In the genomic region with DNA sequence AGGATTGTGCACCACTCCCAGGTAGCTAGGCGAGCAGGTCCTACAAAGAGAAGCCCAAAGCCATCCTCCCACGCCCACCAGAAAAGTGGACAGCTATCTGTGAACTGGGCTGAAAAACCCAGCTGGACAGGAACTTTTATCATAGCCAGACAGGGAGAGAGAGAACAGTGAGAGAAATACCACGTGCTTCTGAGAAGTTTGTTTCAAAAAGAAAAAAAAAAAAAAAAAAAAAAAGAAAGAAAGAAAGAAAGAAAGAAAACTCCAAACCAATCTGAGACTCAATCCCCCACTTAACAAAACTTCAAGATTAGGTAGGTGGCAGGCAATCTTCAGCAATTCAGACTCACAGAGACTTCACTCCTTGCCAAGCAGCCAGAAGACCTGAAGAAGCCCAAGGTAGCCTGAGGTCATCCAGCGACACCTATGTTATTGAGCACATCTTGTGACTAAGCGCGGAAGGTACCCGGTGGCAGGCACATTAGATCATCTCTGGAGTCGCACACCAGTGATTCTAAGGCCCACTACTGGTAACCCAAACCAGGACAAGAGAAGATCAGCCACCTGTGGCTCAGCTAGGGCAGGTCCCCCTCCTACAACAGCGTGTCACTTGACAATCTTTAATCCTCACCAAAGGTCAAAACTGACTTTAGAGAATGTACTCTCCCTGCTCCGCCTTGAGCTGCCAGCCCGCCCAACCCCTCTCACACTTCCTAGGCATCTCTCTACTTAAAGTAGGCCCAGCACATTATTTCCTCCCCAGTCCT, we compare ENCODE assay signal across 8 mouse cellular contexts.
DNase-seq lines count a peak whose midpoint lies in the region; ATAC-seq and TF ChIP-seq lines count a peak whose summit lies in the region.

No protein-coding gene starts in this region.

- 42% methylated on average over 11 of the region's 11 CpGs for WGBS in kidney, postnatal 0 days
- WGBS in embryonic facial prominence, embryonic 12.5 days = 39% methylated on average over 11 of the region's 11 CpGs
- 51% methylated on average over 11 of the region's 11 CpGs for WGBS in intestine, embryonic 16.5 days
- WGBS in neural tube, embryonic 15.5 days = 55% methylated on average over 11 of the region's 11 CpGs

- H3K27me3 ChIP-seq in kidney, postnatal 0 days (ENCODE audit: insufficient read depth, low read length) = no peaks in the 10 kb centered on the region
- H3K27me3 ChIP-seq in embryonic facial prominence, embryonic 12.5 days = no peaks in the 10 kb centered on the region
- no peaks in the 10 kb centered on the region for H3K27me3 ChIP-seq in intestine, embryonic 16.5 days (replicated peaks; ENCODE audit: control insufficient read depth, insufficient read depth, low read length)
- H3K27me3 ChIP-seq in neural tube, embryonic 15.5 days (replicated peaks) = no peaks in the 10 kb centered on the region

- no peak for DNase-seq in kidney, postnatal 0 days (ENCODE audit: low spot score)
- DNase-seq in kidney, postnatal 14 days = no peak
- no peak for DNase-seq in MN1 (ENCODE audit: low spot score)
- no peak for DNase-seq in Muller cell, postnatal 12 days (ENCODE audit: inconsistent ontology term)

- no peaks in the 10 kb centered on the region for H3K9me3 ChIP-seq in kidney, postnatal 0 days (replicated peaks; ENCODE audit: low read length)
- H3K9me3 ChIP-seq in embryonic facial prominence, embryonic 12.5 days = no peaks in the 10 kb centered on the region
- H3K9me3 ChIP-seq in intestine, embryonic 16.5 days (ENCODE audit: control insufficient read depth, low read length) = no peaks in the 10 kb centered on the region
- H3K9me3 ChIP-seq in neural tube, embryonic 15.5 days (replicated peaks) = no peaks in the 10 kb centered on the region

- no peak overlapping the region for H3K4me3 ChIP-seq in kidney, postnatal 0 days (replicated peaks; ENCODE audit: low read depth, low read length)
- H3K4me3 ChIP-seq in embryonic facial prominence, embryonic 12.5 days = peak overlapping the region; percentile 95
- peak overlapping the region; percentile 81 for H3K4me3 ChIP-seq in intestine, embryonic 16.5 days (ENCODE audit: low read length)
- H3K4me3 ChIP-seq in neural tube, embryonic 15.5 days (replicated peaks) = peak overlapping the region; percentile 83

- H3K4me2 ChIP-seq in kidney, postnatal 0 days (ENCODE audit: low read length) = peak overlapping the region; percentile 90
- peak overlapping the region; percentile 80 for H3K4me2 ChIP-seq in embryonic facial prominence, embryonic 12.5 days (replicated peaks)
- peak overlapping the region; percentile 82 for H3K4me2 ChIP-seq in intestine, embryonic 16.5 days (ENCODE audit: low read depth, low read length)
- H3K4me2 ChIP-seq in neural tube, embryonic 15.5 days = peak overlapping the region; percentile 77

- no peak for ATAC-seq in kidney, postnatal 0 days (replicated peaks; ENCODE audit: low FRiP score, low read depth)
- ATAC-seq in embryonic facial prominence, embryonic 12.5 days (ENCODE audit: insufficient number of reproducible peaks, insufficient read depth, low FRiP score, low TSS enrichment) = no peak
- no peak for ATAC-seq in intestine, embryonic 16.5 days
- no peak for ATAC-seq in neural tube, embryonic 15.5 days (ENCODE audit: low FRiP score)
- ATAC-seq in inflammation-experienced regulatory T-cells, adult 6 months = no peak

- no peak overlapping the region for H3K27ac ChIP-seq in kidney, postnatal 0 days
- peak overlapping the region; percentile 90; the same call in 1 of the 2 replicates for H3K27ac ChIP-seq in embryonic facial prominence, embryonic 12.5 days
- peak overlapping the region; percentile 96 for H3K27ac ChIP-seq in intestine, embryonic 16.5 days (ENCODE audit: low read length)
- peak overlapping the region; percentile 89 for H3K27ac ChIP-seq in neural tube, embryonic 15.5 days (replicated peaks)

- no peaks in the 10 kb centered on the region for H3K36me3 ChIP-seq in kidney, postnatal 0 days (ENCODE audit: insufficient read depth, low read length)
- H3K36me3 ChIP-seq in embryonic facial prominence, embryonic 12.5 days = no peaks in the 10 kb centered on the region
- H3K36me3 ChIP-seq in intestine, embryonic 16.5 days (ENCODE audit: control insufficient read depth, insufficient read depth, low read length) = no peaks in the 10 kb centered on the region
- H3K36me3 ChIP-seq in neural tube, embryonic 15.5 days = no peaks in the 10 kb centered on the region

- no peak overlapping the region for H3K9ac ChIP-seq in kidney, postnatal 0 days (ENCODE audit: low read depth, low read length)
- H3K9ac ChIP-seq in embryonic facial prominence, embryonic 12.5 days = peak overlapping the region; percentile 72; the same call in 1 of the 2 replicates
- peak overlapping the region; percentile 89 for H3K9ac ChIP-seq in intestine, embryonic 16.5 days (ENCODE audit: low read depth, low read length)
- peak overlapping the region; percentile 78; the same call in 1 of the 2 replicates for H3K9ac ChIP-seq in neural tube, embryonic 15.5 days (replicated peaks)

- no peak for TF ChIP-seq CTCF in kidney, postnatal 0 days (IDR thresholded peaks at IDR 0.05; ENCODE audit: low read depth)

- H3K4me1 ChIP-seq in kidney, postnatal 0 days (replicated peaks; ENCODE audit: insufficient read depth, low read length) = peaks cover 9% of the 10 kb centered on the region
- H3K4me1 ChIP-seq in embryonic facial prominence, embryonic 12.5 days = peaks cover 22% of the 10 kb centered on the region
- H3K4me1 ChIP-seq in intestine, embryonic 16.5 days (ENCODE audit: control insufficient read depth, insufficient read depth, low read length) = peaks cover 18% of the 10 kb centered on the region
- H3K4me1 ChIP-seq in neural tube, embryonic 15.5 days = peaks cover 27% of the 10 kb centered on the region
